Mouse (Mus musculus) midbrain, embryonic 16.5 days (tissue): ENCODE measurements around the gene Camkmt. TPM values are rescaled to one million over a fixed set of nuclear protein-coding genes. Genes with fewer than 3 reads are reported as not detected.
A peak's percentile ranks its signal among the peaks of the same experiment; 100 is the strongest.

Experiments
- ATAC-seq: fragments of 200-750 bp; cut with Nextera tagmentation; 2 replicates; pipeline ENCODE4 v1.8.0; 2017; ENCODE audit warnings: moderate TSS enrichment
- H3K27ac ChIP-seq: fragments of 300-500 bp; sonication (generic); 2 replicates; pipeline ENCODE4 v1.5.1; 2014; ENCODE audit warnings: mild to moderate bottlenecking, low read length, mixed read lengths
- H3K27me3 ChIP-seq: fragments of 300-500 bp; sonication (generic); 2 replicates; pipeline ENCODE4 v1.6.1; 2014; ENCODE audit warnings: low read depth, low read length, mixed read lengths; ENCODE audit not compliant: control insufficient read depth, insufficient read depth
- H3K36me3 ChIP-seq: fragments of 300-500 bp; sonication (generic); 2 replicates; pipeline ENCODE4 v1.6.1; 2014; ENCODE audit warnings: mild to moderate bottlenecking, low read length, moderate library complexity, mixed read lengths; ENCODE audit not compliant: control insufficient read depth, insufficient read depth
- H3K4me1 ChIP-seq: fragments of 300-500 bp; sonication (generic); 2 replicates; pipeline ENCODE4 v1.6.1; 2014; ENCODE audit warnings: mild to moderate bottlenecking, low read length, mixed read lengths; ENCODE audit not compliant: control insufficient read depth, insufficient read depth
- H3K4me2 ChIP-seq: fragments of 300-500 bp; sonication (generic); 2 replicates; pipeline ENCODE4 v1.6.1; 2014; ENCODE audit warnings: mild to moderate bottlenecking, low read length, mixed read lengths
- H3K4me3 ChIP-seq: fragments of 300-500 bp; sonication (generic); 2 replicates; pipeline ENCODE4 v1.5.1; 2014; ENCODE audit warnings: low read depth, mild to moderate bottlenecking, low read length, moderate library complexity, mixed read lengths
- H3K9ac ChIP-seq: fragments of 300-500 bp; sonication (generic); 2 replicates; pipeline ENCODE4 v1.6.1; 2014; ENCODE audit warnings: low read depth, low read length, mixed read lengths
- H3K9me3 ChIP-seq: fragments of 300-500 bp; sonication (generic); replicated peaks from 2 replicates; pipeline ENCODE4 v1.6.1; 2014; ENCODE audit warnings: mild to moderate bottlenecking, low read length, mixed read lengths; ENCODE audit not compliant: control insufficient read depth, poor library complexity, severe bottlenecking
- WGBS: fragments of 180-500 bp; shearing (Covaris S2); extraction: QIAGEN DNeasy Blood & Tissue Kit; methylation state at CpG from one replicate; pipeline ENCODE4 v1.1.7; 2014; 5-methylcytosine and 5-hydroxymethylcytosine counted together
- polyA plus RNA-seq: library from polyadenylated mRNA; unstranded; fragments of >200 nt; fragmentation: Nextera tagmentation; extraction: Ambion mirVana; gene quantifications from 2 replicates; pipeline ENCODE4 v1.2.1, GENCODE M21; 2015

Camkmt gene
- polyA plus RNA-seq, 1 experiment from 2014 or later, result 23.2 TPM

DNA sequence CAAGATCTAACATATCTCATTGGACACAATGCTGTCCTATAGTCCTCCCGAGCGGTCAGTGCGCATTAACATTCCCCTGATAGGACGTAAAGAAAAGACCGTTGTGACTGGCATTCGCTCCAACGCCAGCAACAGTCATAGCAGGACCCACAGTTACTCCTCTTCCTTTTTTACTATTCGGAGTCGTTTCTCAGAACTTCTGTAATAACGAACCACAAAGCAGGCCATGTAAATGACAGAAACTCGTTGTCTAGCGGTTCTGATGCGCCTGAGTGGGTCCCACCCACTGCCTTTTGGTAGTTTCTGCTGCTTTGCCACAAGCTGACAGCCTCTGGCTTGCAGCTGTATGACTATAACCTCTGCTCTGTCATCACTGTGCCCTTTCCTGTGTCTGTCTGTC lies 253.1 kb downstream of the Camkmt start:
- 78% methylated on average over 13 of the region's 13 CpGs for WGBS
- Histone ChIP-seq H3K27ac (no peak overlapping the region), H3K4me2 (no peak overlapping the region), H3K9ac (no peak overlapping the region), H3K4me1 (peaks cover 2% of the 10 kb centered on the region; the same call in 1 of the 2 replicates), H3K4me3 (no peak overlapping the region), H3K9me3 (no peaks in the 10 kb centered on the region), H3K36me3 (no peaks in the 10 kb centered on the region), H3K27me3 (no peaks in the 10 kb centered on the region)
- ATAC-seq, result no peak

DNA sequence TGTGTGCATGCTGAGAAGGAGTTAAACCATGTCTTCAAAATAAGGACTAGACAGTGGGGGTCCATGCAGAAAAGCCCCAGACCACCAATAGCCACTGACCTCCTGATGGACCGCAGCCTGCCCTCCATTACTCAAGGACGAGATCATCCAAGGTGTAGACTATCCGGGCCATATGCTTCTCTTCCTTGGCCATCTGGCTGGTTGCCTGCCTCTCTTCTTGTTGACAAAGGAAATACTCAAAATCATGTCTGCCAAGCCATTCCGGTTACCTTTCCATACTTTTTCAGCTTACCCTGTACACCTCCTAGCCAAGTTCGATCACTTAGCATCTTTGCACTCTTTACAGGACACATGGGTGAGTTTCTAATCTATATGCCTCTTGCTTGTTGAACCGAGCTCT lies 256.3 kb downstream of the Camkmt start:
- Histone ChIP-seq H3K27ac (no peak overlapping the region), H3K9me3 (no peaks in the 10 kb centered on the region), H3K4me1 (no peaks in the 10 kb centered on the region), H3K4me2 (no peak overlapping the region), H3K27me3 (no peaks in the 10 kb centered on the region), H3K9ac (no peak overlapping the region), H3K4me3 (no peak overlapping the region), H3K36me3 (no peaks in the 10 kb centered on the region)
- ATAC-seq, result no peak
- WGBS, result 90% methylated on average over 6 of the region's 6 CpGs

- Histone ChIP-seq H3K27me3 (no peaks in the 10 kb centered on the region), H3K9me3 (no peaks in the 10 kb centered on the region), H3K27ac (no peak overlapping the region), H3K4me1 (no peaks in the 10 kb centered on the region), H3K4me3 (no peak overlapping the region), H3K36me3 (no peaks in the 10 kb centered on the region), H3K4me2 (no peak overlapping the region), H3K9ac (no peak overlapping the region)
- no peak for ATAC-seq
- 54% methylated on average over 8 of the region's 8 CpGs for WGBS
These were observed 259.1 kb downstream of the Camkmt start for GRCm38 (mm10) chr17:85349331-85349935.

GRCm38 (mm10) chr17:85351301-85351700 lies 260.9 kb downstream of the Camkmt start:
- H3K9me3 ChIP-seq, result no peaks in the 10 kb centered on the region
- no peak overlapping the region for H3K27ac ChIP-seq
- H3K4me3 ChIP-seq, result no peak overlapping the region
- no peaks in the 10 kb centered on the region for H3K36me3 ChIP-seq
- H3K9ac ChIP-seq, result no peak overlapping the region
- no peak for ATAC-seq
- H3K27me3 ChIP-seq, result no peaks in the 10 kb centered on the region
- 90% methylated on average over 8 of the region's 8 CpGs for WGBS
- H3K4me2 ChIP-seq, result no peak overlapping the region
- no peaks in the 10 kb centered on the region for H3K4me1 ChIP-seq

- Histone ChIP-seq H3K4me2 (no peak overlapping the region), H3K4me1 (no peaks in the 10 kb centered on the region), H3K36me3 (no peaks in the 10 kb centered on the region), H3K4me3 (no peak overlapping the region), H3K9me3 (no peaks in the 10 kb centered on the region), H3K27ac (no peak overlapping the region), H3K9ac (no peak overlapping the region), H3K27me3 (no peaks in the 10 kb centered on the region)
- ATAC-seq, result no peak
- 88% methylated on average over 7 of the region's 7 CpGs for WGBS
These were observed 262.4 kb downstream of the Camkmt start for GRCm38 (mm10) chr17:85352731-85353130.

DNA sequence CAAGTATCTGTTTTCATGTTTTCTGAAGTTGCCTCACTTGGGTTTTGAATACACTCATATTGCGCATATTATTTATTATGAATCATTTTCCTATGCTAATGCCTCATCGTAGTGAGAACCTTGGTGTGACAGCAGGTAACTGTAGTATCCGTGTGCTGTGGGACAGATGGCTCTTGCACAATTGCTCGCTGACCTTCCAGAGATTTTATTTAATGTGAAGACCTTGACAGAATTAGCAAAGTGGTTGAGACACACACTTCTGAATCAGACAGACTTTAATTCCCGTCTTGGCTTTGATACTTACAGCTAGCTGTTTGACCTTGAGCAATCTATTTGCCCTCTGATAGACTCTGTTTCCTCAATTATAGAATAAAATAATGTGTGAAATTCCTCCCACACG lies 262.8 kb downstream of the Camkmt start:
- no peak overlapping the region for H3K27ac ChIP-seq
- no peaks in the 10 kb centered on the region for H3K27me3 ChIP-seq
- no peaks in the 10 kb centered on the region for H3K9me3 ChIP-seq
- H3K4me2 ChIP-seq, result no peak overlapping the region
- ATAC-seq, result no peak
- no peaks in the 10 kb centered on the region for H3K36me3 ChIP-seq
- no peak overlapping the region for H3K9ac ChIP-seq
- H3K4me1 ChIP-seq, result no peaks in the 10 kb centered on the region
- 72% methylated on average over 6 of the region's 6 CpGs for WGBS
- H3K4me3 ChIP-seq, result no peak overlapping the region

- no peak for ATAC-seq
- H3K27me3 ChIP-seq, result no peaks in the 10 kb centered on the region
- H3K9me3 ChIP-seq, result no peaks in the 10 kb centered on the region
- WGBS, result 76% methylated on average over 10 of the region's 10 CpGs
- H3K9ac ChIP-seq, result no peak overlapping the region
- no peak overlapping the region for H3K4me3 ChIP-seq
- 0 out of 2 replicates have a peak overlapping the region, but pooled peaks have one; percentile 38 for H3K27ac ChIP-seq
- no peaks in the 10 kb centered on the region for H3K4me1 ChIP-seq
- H3K36me3 ChIP-seq, result no peaks in the 10 kb centered on the region
- no peak overlapping the region for H3K4me2 ChIP-seq
These were observed 263.3 kb downstream of the Camkmt start for GRCm38 (mm10) chr17:85353636-85354035.

- no peak for ATAC-seq
- Histone ChIP-seq H3K9me3 (no peaks in the 10 kb centered on the region), H3K27me3 (no peaks in the 10 kb centered on the region), H3K36me3 (no peaks in the 10 kb centered on the region), H3K4me1 (no peaks in the 10 kb centered on the region), H3K4me3 (no peak overlapping the region), H3K4me2 (no peak overlapping the region), H3K27ac (no peak overlapping the region), H3K9ac (no peak overlapping the region)
- 89% methylated on average over 9 of the region's 9 CpGs for WGBS
These were observed 265.0 kb downstream of the Camkmt start for GRCm38 (mm10) chr17:85355356-85355755.

DNA sequence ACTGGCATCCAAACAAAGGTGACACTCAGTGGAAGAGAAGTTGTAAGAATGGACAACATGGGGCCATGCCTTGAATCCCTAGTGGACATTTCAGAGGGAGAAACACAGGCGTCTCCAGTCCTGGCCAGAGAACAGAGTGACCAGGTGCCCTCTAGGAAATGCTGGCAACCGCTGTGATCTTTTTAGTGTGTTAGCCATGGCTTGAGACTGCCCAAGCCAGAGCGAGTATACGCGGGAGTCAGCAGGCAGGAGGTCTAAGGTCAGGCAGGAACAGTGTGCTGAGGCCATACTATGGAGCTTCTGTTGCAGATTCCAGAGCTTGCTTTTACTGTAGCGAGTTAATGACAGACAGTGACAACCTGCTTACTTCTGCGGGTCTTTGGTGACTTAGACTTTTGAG lies 270.7 kb downstream of the Camkmt start:
- Histone ChIP-seq H3K36me3 (no peaks in the 10 kb centered on the region), H3K4me1 (no peaks in the 10 kb centered on the region), H3K4me3 (no peak overlapping the region), H3K9ac (no peak overlapping the region), H3K27me3 (no peaks in the 10 kb centered on the region), H3K4me2 (no peak overlapping the region), H3K9me3 (no peaks in the 10 kb centered on the region), H3K27ac (no peak overlapping the region)
- ATAC-seq, result no peak
- WGBS, result 86% methylated on average over 7 of the region's 7 CpGs
